Mouse (Mus musculus) stomach, postnatal 0 days (tissue): ENCODE measurements at regions not wholly inside any gene's neighbourhood (a gene's known extent, or its start where the extent isn't known, plus 50 kb on each side); places are given as distances from the start of the nearest gene placed in this dataset.

Source experiments
- CTCF ChIP-seq: IDR thresholded peaks from 2 replicates; pipeline ENCODE4 v1.5.1; 2016; ENCODE audit warnings: antibody characterized with exemption, low read depth, mild to moderate bottlenecking, moderate library complexity
- EP300 ChIP-seq: optimal IDR thresholded peaks from 2 replicates; pipeline ENCODE3; 2016; ENCODE audit warnings: antibody characterized with exemption

GRCm38 (mm10) chr11:16649599-16649998, 102.4 kb upstream of the Egfr start:
- no peak for TF ChIP-seq CTCF
- no peak for TF ChIP-seq EP300
